Comparison of ENCODE assay signal across 8 mouse cellular contexts in genomic region chr19:61175756-61176324, GRCm38 (mm10). TPM values are rescaled to one million over a fixed set of nuclear protein-coding genes. Genes with fewer than 3 reads are reported as not detected.
DNase-seq lines count a peak whose midpoint lies in the region; ATAC-seq and TF ChIP-seq lines count a peak whose summit lies in the region.

Gene Gm7102, minus strand, starts transcription at chr19:61176309.

- H3K4me3 ChIP-seq in kidney, adult 2 months (ENCODE audit: insufficient read depth, low read depth, low read length), result no peak within 1 kb of the TSS
- peak within 1 kb of the TSS; percentile 33 for H3K4me3 ChIP-seq in embryonic facial prominence, embryonic 14.5 days (ENCODE audit: low read depth, low read length)
- H3K4me3 ChIP-seq in kidney, embryonic 14.5 days (ENCODE audit: low read length), result peak within 1 kb of the TSS; percentile 35
- H3K4me3 ChIP-seq in midbrain, embryonic 15.5 days, result peak within 1 kb of the TSS; percentile 34

- no peak within 1 kb of the TSS for H3K27ac ChIP-seq in kidney, adult 2 months (ENCODE audit: insufficient read depth, low read depth, low read length)
- no peak within 1 kb of the TSS for H3K27ac ChIP-seq in embryonic facial prominence, embryonic 14.5 days (replicated peaks; ENCODE audit: low read depth, low read length)
- no peak within 1 kb of the TSS for H3K27ac ChIP-seq in kidney, embryonic 14.5 days (ENCODE audit: low read depth, low read length)
- no peak within 1 kb of the TSS for H3K27ac ChIP-seq in midbrain, embryonic 15.5 days

- ATAC-seq in embryonic facial prominence, embryonic 14.5 days (ENCODE audit: low read depth), result no peak
- ATAC-seq in kidney, embryonic 14.5 days (ENCODE audit: low FRiP score, low TSS enrichment), result 0 out of 2 replicates have a peak, but pooled peaks have one; percentile 43
- ATAC-seq in midbrain, embryonic 15.5 days (replicated peaks), result no peak

- peak within 1 kb of the TSS; percentile 52 for H3K4me2 ChIP-seq in embryonic facial prominence, embryonic 14.5 days (ENCODE audit: low read depth, low read length)
- H3K4me2 ChIP-seq in kidney, embryonic 14.5 days (replicated peaks; ENCODE audit: low read depth, low read length), result peak within 1 kb of the TSS; percentile 57
- H3K4me2 ChIP-seq in midbrain, embryonic 15.5 days, result peak within 1 kb of the TSS; percentile 49

- WGBS in kidney, adult 2 months, result 27% methylated on average over 39 of the region's 39 CpGs
- 38% methylated on average over 38 of the region's 39 CpGs for WGBS in embryonic facial prominence, embryonic 14.5 days
- WGBS in kidney, embryonic 14.5 days, result 38% methylated on average over 39 of the region's 39 CpGs
- WGBS in midbrain, embryonic 15.5 days, result 28% methylated on average over 39 of the region's 39 CpGs

- no peak for TF ChIP-seq CTCF in kidney, adult 2 months (conservative IDR thresholded peaks at IDR 0.05; ENCODE audit: insufficient read depth, insufficient read length, low read depth, low read length)

- H3K9ac ChIP-seq in embryonic facial prominence, embryonic 14.5 days (ENCODE audit: low read depth, low read length), result peak within 1 kb of the TSS; percentile 46; the same call in 1 of the 2 replicates
- peak within 1 kb of the TSS; percentile 52; the same call in 1 of the 2 replicates for H3K9ac ChIP-seq in kidney, embryonic 14.5 days (ENCODE audit: low read depth, low read length)
- no peak within 1 kb of the TSS for H3K9ac ChIP-seq in midbrain, embryonic 15.5 days

- H3K9me3 ChIP-seq in embryonic facial prominence, embryonic 14.5 days (ENCODE audit: control insufficient read depth, low read length), result no peaks in the 10 kb centered on the region
- no peaks in the 10 kb centered on the region for H3K9me3 ChIP-seq in kidney, embryonic 14.5 days (ENCODE audit: control insufficient read depth, low read length)
- H3K9me3 ChIP-seq in midbrain, embryonic 15.5 days, result no peaks in the 10 kb centered on the region

- TF ChIP-seq POLR2A in kidney, adult 2 months (IDR thresholded peaks at IDR 0.05; ENCODE audit: low read depth, low read length), result no peak

- H3K4me1 ChIP-seq in kidney, adult 2 months (ENCODE audit: control insufficient read depth, insufficient read depth, low read length), result no peaks in the 10 kb centered on the region
- H3K4me1 ChIP-seq in embryonic facial prominence, embryonic 14.5 days (ENCODE audit: control insufficient read depth, insufficient read depth, low read length), result no peaks in the 10 kb centered on the region
- no peaks in the 10 kb centered on the region for H3K4me1 ChIP-seq in kidney, embryonic 14.5 days (ENCODE audit: control insufficient read depth, insufficient read depth, low read length)
- no peaks in the 10 kb centered on the region for H3K4me1 ChIP-seq in midbrain, embryonic 15.5 days

- peak; percentile 8 for DNase-seq in kidney, adult 2 months
- DNase-seq in kidney, adult 8-10 months, result no peak
- no peak for DNase-seq in embryonic facial prominence, embryonic 14.5 days (ENCODE audit: low spot score)
- DNase-seq in right cerebral cortex, postnatal 25 days, result no peak
- DNase-seq in layer of hippocampus, adult 8-10 months (ENCODE audit: low spot score in 2 of 2), result no peak
- DNase-seq in left cerebral cortex, postnatal 36 days (ENCODE audit: low spot score in 2 of 2), result no peak

- H3K36me3 ChIP-seq in kidney, adult 2 months (ENCODE audit: control insufficient read depth, insufficient read depth, low read length), result no peaks in the 10 kb centered on the region
- H3K36me3 ChIP-seq in embryonic facial prominence, embryonic 14.5 days (ENCODE audit: control insufficient read depth, insufficient read depth, low read length), result no peaks in the 10 kb centered on the region
- H3K36me3 ChIP-seq in kidney, embryonic 14.5 days (ENCODE audit: control insufficient read depth, insufficient read depth, low read length), result no peaks in the 10 kb centered on the region
- H3K36me3 ChIP-seq in midbrain, embryonic 15.5 days (replicated peaks), result no peaks in the 10 kb centered on the region

- H3K27me3 ChIP-seq in kidney, adult 2 months (replicated peaks; ENCODE audit: control insufficient read depth, insufficient read depth, low read length), result no peaks in the 10 kb centered on the region
- H3K27me3 ChIP-seq in embryonic facial prominence, embryonic 14.5 days (replicated peaks; ENCODE audit: control insufficient read depth, insufficient read depth, low read length), result no peaks in the 10 kb centered on the region
- no peaks in the 10 kb centered on the region for H3K27me3 ChIP-seq in kidney, embryonic 14.5 days (ENCODE audit: control insufficient read depth, insufficient read depth, low read length)
- no peaks in the 10 kb centered on the region for H3K27me3 ChIP-seq in midbrain, embryonic 15.5 days (replicated peaks)

- intact Hi-C loops in left cerebral cortex, postnatal 36 days (cut with DNase I), result no loop called here

RNA-seq across cellular contexts. Expression of gene Gm7102, which starts in this region (rescaled TPM):
- 0.05 TPM in 1 of 2 replicates, not detected in the other for polyA plus RNA-seq in kidney, adult 2 months (2012; rRNA removed)
- polyA plus RNA-seq in embryonic facial prominence, embryonic 14.5 days (2014; fragmentation: Nextera tagmentation; extraction: Ambion mirVana), result 0.18 and 0.19 TPM in 2 replicates
- 0.23 and 0.28 TPM in 2 replicates for polyA plus RNA-seq in kidney, embryonic 14.5 days (2014; fragmentation: Nextera tagmentation; extraction: Ambion mirVana)
- polyA plus RNA-seq in midbrain, embryonic 15.5 days (2015; fragmentation: Nextera tagmentation; extraction: Ambion mirVana), result 0.22 TPM in 1 of 2 replicates, not detected in the other
- not detected for total RNA-seq in layer of hippocampus, adult 8-10 months (2022)
- total RNA-seq in left cerebral cortex, postnatal 36 days (2021), result not detected

Comparison
In these comparisons a context has a peak if more than half of its experiments do, and no peak if none do; other contexts are left out.
1. Peak in DNase-seq in kidney, adult 2 months; RNA of the gene not detected or under 1 TPM.
2. Peak in ATAC-seq, H3K4me3 ChIP-seq, H3K9ac ChIP-seq and H3K4me2 ChIP-seq in kidney, embryonic 14.5 days; RNA of the gene not detected or under 1 TPM.